Mouse (Mus musculus) urinary bladder, adult 18-20 months (tissue): Measurements from ENCODE around the gene Ttll5.

ENCODE experiments used
- DNase-seq, 2 experiments: peaks; one replicate each; pipeline ENCODE4 v3.0.0; 2022; ENCODE audit warnings: low spot score in 2 of 2, mixed read lengths in 2 of 2

Ttll5 gene

GRCm38 (mm10) chr12:86097781-86098180 is 273.3 kb downstream of the Ttll5 start:
- no peak for DNase-seq

GRCm38 (mm10) chr12:86100711-86101110 is 276.3 kb downstream of the Ttll5 start:
- no peak for DNase-seq

DNA sequence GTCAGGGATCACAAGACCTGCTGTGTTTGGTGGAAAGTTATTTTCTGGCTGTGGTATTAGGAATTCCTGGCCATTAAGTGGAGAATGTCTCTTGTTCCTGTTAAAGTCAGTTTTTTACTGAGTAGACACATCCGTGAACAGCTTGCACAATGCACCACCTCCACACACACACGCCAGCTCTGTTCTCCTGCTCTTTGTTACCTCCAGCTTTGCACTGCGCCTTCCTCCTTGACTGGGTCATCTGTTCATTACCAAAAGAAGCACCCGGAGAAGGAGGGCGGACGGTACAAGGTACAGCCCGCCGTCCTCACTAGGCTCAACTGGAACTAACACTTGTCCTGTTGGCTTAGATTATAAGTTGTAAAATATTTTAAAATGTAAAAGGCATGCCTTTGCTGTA is 278.2 kb downstream of the Ttll5 start:
- no peak for DNase-seq

DNA sequence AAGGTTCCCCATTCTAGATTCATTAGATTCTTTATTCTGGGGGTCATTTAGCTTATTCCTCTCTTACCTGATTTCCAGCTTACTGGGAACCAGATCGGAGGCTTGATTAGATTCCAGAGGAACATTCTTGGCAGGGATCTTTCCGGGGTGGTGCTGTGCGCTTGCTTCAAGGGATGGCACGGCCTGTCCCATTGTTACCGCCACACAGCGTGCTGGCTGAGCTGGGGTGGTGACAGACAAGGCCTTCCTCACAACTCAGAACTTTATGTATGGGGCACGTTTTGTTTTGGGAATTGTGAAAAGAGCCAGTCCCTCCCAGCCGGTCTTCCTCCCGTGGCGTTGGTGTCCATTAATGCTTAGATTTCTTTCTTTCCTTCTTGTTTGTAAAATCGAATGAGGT is 278.9 kb downstream of the Ttll5 start:
- no peak for DNase-seq

DNA sequence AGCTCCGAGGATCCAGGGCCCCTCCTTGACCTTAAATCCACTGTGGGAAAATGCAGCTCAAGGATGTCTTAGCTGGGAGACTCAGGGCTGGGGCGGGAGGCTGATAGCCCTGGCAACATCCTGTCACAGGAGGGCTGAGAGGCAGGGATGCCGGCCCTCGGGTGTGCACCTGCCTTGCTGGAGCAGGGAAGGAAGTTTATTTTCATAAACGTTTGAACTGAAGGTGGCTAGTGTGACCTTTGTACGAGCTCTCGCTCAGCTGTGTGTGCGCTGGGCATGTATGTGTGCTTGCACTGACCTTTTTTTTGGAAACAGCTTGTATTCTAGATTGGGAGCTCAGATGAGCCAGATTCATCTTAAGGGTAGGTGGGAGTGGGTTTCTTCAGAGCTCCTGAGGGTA is 279.4 kb downstream of the Ttll5 start:
- no peak for DNase-seq

- no peak for DNase-seq
Observed at GRCm38 (mm10) chr12:86104297-86104696, 279.8 kb downstream of the Ttll5 start.

- DNase-seq, result no peak
Observed at GRCm38 (mm10) chr12:86105546-86105945, 281.1 kb downstream of the Ttll5 start.

GRCm38 (mm10) chr12:86106086-86106485 is 281.6 kb downstream of the Ttll5 start:
- DNase-seq, result no peak

GRCm38 (mm10) chr12:86107645-86108044 is 283.2 kb downstream of the Ttll5 start:
- DNase-seq, result no peak

- DNase-seq, result no peak
Observed at GRCm38 (mm10) chr12:86109531-86109930, 285.1 kb downstream of the Ttll5 start.

DNA sequence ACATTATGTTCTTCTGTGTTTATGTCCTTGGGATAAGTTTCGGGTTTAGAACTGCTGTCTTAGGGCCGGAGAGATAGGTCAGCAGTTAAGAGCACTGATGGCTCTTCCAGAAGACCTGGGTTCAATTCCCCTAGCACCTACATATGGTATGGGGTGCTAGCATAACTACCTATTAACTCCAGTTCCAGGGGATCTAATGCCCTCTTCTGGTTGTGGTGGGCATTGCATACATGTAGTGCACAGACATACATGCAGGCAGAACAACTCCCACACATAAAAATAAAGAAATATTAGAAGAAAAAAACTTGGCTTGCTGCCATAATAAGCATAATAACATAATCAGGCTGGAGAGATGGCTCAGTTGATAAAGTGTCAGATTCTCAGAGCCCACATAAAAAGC is 286.2 kb downstream of the Ttll5 start:
- DNase-seq, result no peak
